Mouse (Mus musculus): ENCODE measurements around the gene Tsc2. TPM values are rescaled to one million over a fixed set of nuclear protein-coding genes. Genes with fewer than 3 reads are reported as not detected.
A peak's percentile ranks its signal among the peaks of the same experiment; 100 is the strongest.

Tsc2 gene
- polyA plus RNA-seq, 1 experiment, result 152 TPM

DNA sequence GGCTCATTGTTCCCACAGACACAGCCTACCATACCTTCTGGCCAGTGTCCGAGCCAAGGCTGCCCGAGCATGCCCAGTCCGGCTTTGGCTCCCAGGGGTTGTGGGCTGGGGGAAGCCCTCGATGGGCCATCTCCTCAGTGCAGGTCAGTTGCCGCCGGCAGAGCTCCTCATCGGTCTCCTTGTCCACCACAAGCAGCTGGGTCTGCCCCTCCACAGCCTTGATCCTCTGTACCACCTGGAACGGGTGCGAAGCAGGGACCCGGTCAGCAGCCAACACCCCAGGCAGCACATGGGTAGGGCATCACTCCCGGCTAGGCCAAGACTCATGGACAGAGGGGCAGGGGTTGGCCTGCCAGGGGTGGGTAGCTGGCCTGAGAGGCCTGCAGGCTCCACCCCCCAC is 15.1 kb upstream of the Tsc2 start:
- no peaks in the 10 kb centered on the region for H3K27me3 ChIP-seq (replicated peaks; ENCODE audit: control insufficient read depth, insufficient read depth, low read length)
- WGBS, result 66% methylated on average over 11 of the region's 11 CpGs
- TF ChIP-seq POLR2A (IDR thresholded peaks at IDR 0.05; ENCODE audit: low read depth, low read length) (no peak), CTCF (conservative IDR thresholded peaks at IDR 0.05; ENCODE audit: insufficient read depth, insufficient read length, low read depth, low read length) (no peak)
- H3K27ac ChIP-seq (ENCODE audit: insufficient read depth, low read depth, low read length), result peak overlapping the region; percentile 34
- peak; percentile 34 for DNase-seq
- no peaks in the 10 kb centered on the region for H3K36me3 ChIP-seq (ENCODE audit: control insufficient read depth, insufficient read depth, low read length)
- H3K4me1 ChIP-seq (ENCODE audit: control insufficient read depth, insufficient read depth, low read length), result peaks cover 6% of the 10 kb centered on the region; the same call in 1 of the 2 replicates
- peak overlapping the region; percentile 51 for H3K4me3 ChIP-seq (ENCODE audit: insufficient read depth, low read depth, low read length)

DNA sequence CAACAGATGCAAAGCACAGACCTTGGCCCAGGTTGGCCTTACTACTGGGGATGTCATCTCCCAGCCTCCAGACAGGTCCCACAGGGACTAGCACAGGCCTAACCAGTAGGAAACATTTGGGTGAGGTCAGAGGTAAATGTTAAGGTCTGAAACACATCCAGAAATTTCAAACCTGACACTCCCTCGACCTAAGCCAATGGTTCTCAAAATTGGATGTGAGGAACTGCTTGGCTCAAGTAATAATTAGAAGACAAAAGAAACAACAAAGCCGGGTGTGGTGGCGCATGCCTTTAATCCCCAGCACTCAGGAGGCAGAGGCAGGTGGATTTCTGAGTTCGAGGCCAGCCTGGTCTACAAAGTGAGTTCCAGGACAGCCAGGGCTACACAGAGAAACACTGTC is 14.0 kb upstream of the Tsc2 start:
- H3K4me1 ChIP-seq (ENCODE audit: control insufficient read depth, insufficient read depth, low read length), result peaks cover 6% of the 10 kb centered on the region; the same call in 1 of the 2 replicates
- H3K4me3 ChIP-seq (ENCODE audit: insufficient read depth, low read depth, low read length), result no peak overlapping the region
- no peaks in the 10 kb centered on the region for H3K36me3 ChIP-seq (ENCODE audit: control insufficient read depth, insufficient read depth, low read length)
- TF ChIP-seq CTCF (conservative IDR thresholded peaks at IDR 0.05; ENCODE audit: insufficient read depth, insufficient read length, low read depth, low read length), result no peak
- TF ChIP-seq POLR2A (IDR thresholded peaks at IDR 0.05; ENCODE audit: low read depth, low read length), result no peak
- peak; percentile 30 for DNase-seq
- WGBS, result 68% methylated on average over 4 of the region's 4 CpGs
- no peaks in the 10 kb centered on the region for H3K27me3 ChIP-seq (replicated peaks; ENCODE audit: control insufficient read depth, insufficient read depth, low read length)
- peak overlapping the region; percentile 88 for H3K27ac ChIP-seq (ENCODE audit: insufficient read depth, low read depth, low read length)

DNA sequence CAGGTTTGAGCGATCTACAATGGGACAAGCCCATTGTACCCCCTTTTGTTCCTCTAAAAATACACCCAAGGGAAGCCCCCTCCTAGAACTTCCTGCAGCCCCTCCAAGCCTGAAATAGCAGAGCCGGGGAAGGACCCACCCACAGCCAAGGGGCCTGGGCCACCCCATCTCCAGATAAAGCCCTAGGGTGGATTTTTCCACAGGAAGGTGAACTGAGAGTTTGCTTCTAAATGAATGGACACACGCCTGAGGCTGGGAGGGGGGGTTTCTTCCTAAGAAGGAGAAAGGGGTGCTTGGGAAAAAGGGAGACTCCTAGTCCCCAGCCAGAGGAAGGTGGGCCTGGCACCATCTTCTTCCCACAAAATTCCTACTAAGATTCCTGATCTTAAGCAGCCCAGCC is 13.5 kb upstream of the Tsc2 start:
- no peak for TF ChIP-seq CTCF (conservative IDR thresholded peaks at IDR 0.05; ENCODE audit: insufficient read depth, insufficient read length, low read depth, low read length)
- TF ChIP-seq POLR2A (IDR thresholded peaks at IDR 0.05; ENCODE audit: low read depth, low read length), result no peak
- H3K36me3 ChIP-seq (ENCODE audit: control insufficient read depth, insufficient read depth, low read length), result no peaks in the 10 kb centered on the region
- peak overlapping the region; percentile 88 for H3K27ac ChIP-seq (ENCODE audit: insufficient read depth, low read depth, low read length)
- 67% methylated on average over 3 of the region's 3 CpGs for WGBS
- DNase-seq, result peak; percentile 88
- no peaks in the 10 kb centered on the region for H3K27me3 ChIP-seq (replicated peaks; ENCODE audit: control insufficient read depth, insufficient read depth, low read length)
- peaks cover 6% of the 10 kb centered on the region; the same call in 1 of the 2 replicates for H3K4me1 ChIP-seq (ENCODE audit: control insufficient read depth, insufficient read depth, low read length)
- H3K4me3 ChIP-seq (ENCODE audit: insufficient read depth, low read depth, low read length), result peak overlapping the region; percentile 37; the same call in 1 of the 2 replicates

DNA sequence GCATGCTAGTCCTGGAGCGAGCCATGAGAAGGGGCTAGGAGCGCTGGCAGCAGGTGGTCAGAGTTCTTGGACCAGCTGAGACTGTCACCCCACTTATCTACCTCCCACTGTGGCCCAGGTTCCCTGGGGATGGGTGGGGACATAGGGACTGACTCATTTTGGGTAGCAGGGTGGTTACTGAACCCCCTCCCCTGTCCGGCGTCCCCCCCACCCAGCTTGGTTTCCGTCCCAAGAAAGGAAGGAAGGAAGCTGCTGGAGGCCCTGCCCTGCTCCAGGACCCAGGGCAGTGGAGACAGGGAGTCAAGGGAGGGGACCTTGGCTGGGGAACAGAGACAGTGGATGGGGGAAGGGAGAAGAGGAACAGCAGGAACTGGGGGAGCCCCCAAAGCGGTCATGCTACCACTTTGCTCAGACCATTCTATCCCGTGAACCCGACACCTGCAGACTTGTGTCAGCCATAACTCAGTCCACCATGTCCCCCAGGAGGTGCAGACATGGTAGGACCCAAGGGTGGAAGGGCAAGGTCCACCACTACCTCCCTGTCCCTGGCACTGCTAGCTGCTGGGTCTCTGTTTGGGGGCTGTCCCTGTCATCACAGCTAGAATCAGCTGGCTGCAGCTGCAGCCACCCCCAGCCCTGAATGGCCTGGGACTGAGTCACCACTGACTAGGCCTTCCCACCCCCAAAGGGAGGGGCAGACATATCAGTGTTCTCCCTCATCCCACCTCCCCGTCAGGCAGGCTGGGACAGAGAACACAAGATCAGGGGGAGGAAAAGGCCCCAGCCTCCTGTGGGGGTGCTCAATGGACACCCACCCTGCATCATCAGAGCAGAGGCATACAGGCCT is 12.7 kb upstream of the Tsc2 start:
- Histone ChIP-seq H3K27me3 (replicated peaks; ENCODE audit: control insufficient read depth, insufficient read depth, low read length) (no peaks in the 10 kb centered on the region), H3K4me3 (ENCODE audit: insufficient read depth, low read depth, low read length) (peak overlapping the region; percentile 58), H3K4me1 (ENCODE audit: control insufficient read depth, insufficient read depth, low read length) (0 out of 2 replicates have a peak, but pooled peaks cover 3% of the 10 kb centered on the region), H3K27ac (ENCODE audit: insufficient read depth, low read depth, low read length) (peak overlapping the region; percentile 96), H3K36me3 (ENCODE audit: control insufficient read depth, insufficient read depth, low read length) (no peaks in the 10 kb centered on the region)
- peak; percentile 85 for DNase-seq
- peak; percentile 60 for TF ChIP-seq POLR2A (IDR thresholded peaks at IDR 0.05; ENCODE audit: low read depth, low read length)
- no peak for TF ChIP-seq CTCF (conservative IDR thresholded peaks at IDR 0.05; ENCODE audit: insufficient read depth, insufficient read length, low read depth, low read length)
- WGBS, result 63% methylated on average over 9 of the region's 9 CpGs

DNA sequence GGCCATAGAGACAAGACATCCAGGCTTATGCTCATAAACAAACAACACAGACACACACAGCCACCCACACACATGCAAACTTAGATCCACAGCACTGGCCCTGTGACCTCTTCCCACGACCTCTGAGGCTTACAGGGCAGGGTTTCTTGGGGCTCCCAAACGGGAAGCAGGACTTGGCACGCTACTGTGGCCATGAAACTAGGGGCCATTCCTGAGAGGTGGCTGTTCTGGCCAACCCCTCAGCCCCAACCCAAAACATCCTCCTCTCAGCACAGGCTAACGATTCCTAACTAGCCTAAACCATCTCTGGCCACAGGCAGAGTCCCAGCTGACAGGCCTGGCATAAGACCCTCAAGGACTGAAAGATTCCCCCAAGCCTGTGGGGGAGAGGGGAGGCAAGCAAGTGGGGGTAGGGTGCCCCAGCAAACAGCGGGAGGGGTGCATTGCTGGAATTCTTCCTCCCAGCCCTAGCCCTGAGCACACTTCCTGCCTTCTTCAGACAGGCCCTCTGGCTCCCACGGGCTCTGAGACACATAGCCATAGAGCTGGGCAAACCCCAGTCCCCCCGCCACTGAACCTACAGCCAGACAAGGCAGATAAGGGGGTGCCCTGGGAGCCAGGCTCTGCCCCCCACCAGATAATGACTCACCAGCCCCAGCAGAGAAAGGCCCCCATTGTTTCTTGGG is 11.7 kb upstream of the Tsc2 start:
- Histone ChIP-seq H3K36me3 (ENCODE audit: control insufficient read depth, insufficient read depth, low read length) (no peaks in the 10 kb centered on the region), H3K4me1 (ENCODE audit: control insufficient read depth, insufficient read depth, low read length) (0 out of 2 replicates have a peak, but pooled peaks cover 3% of the 10 kb centered on the region), H3K4me3 (ENCODE audit: insufficient read depth, low read depth, low read length) (peak overlapping the region; percentile 58), H3K27me3 (replicated peaks; ENCODE audit: control insufficient read depth, insufficient read depth, low read length) (no peaks in the 10 kb centered on the region), H3K27ac (ENCODE audit: insufficient read depth, low read depth, low read length) (peak overlapping the region; percentile 96)
- WGBS, result 49% methylated on average over 7 of the region's 7 CpGs
- peak; percentile 52 for DNase-seq
- TF ChIP-seq POLR2A (IDR thresholded peaks at IDR 0.05; ENCODE audit: low read depth, low read length) (no peak), CTCF (conservative IDR thresholded peaks at IDR 0.05; ENCODE audit: insufficient read depth, insufficient read length, low read depth, low read length) (no peak)

DNA sequence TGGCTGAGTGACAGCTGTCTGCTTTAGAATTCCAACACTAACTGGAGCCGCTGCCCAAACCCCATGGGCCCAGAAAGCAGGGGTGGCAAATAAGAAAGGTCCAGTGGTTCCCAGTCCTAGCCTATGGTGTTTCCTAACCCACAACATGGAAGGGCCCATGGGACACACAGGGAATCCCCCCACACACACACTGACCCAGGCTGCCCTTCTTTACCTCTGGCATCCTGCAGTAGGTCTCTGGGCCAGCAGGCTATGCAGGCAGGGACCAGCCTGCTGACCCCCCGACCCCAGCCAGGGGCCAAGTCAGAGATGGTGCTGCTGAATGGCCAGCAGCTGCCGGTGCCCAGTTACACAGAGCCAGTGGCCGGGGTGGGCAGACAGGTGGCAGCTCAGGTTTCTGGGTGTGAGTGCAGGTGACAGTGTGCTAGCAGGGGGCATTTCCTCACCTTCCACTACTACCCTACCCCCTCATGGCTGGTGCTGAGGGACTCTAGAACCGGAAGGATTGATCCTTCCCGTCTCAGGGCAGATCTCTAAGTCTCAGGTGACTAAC is 10.4 kb upstream of the Tsc2 start:
- TF ChIP-seq POLR2A (IDR thresholded peaks at IDR 0.05; ENCODE audit: low read depth, low read length) (no peak), CTCF (conservative IDR thresholded peaks at IDR 0.05; ENCODE audit: insufficient read depth, insufficient read length, low read depth, low read length) (no peak)
- no peak for DNase-seq
- Histone ChIP-seq H3K27ac (ENCODE audit: insufficient read depth, low read depth, low read length) (peak overlapping the region; percentile 96), H3K4me1 (ENCODE audit: control insufficient read depth, insufficient read depth, low read length) (0 out of 2 replicates have a peak, but pooled peaks cover 3% of the 10 kb centered on the region), H3K27me3 (replicated peaks; ENCODE audit: control insufficient read depth, insufficient read depth, low read length) (no peaks in the 10 kb centered on the region), H3K4me3 (ENCODE audit: insufficient read depth, low read depth, low read length) (peak overlapping the region; percentile 58), H3K36me3 (ENCODE audit: control insufficient read depth, insufficient read depth, low read length) (no peaks in the 10 kb centered on the region)
- 56% methylated on average over 6 of the region's 6 CpGs for WGBS

All from kidney, adult 2 months (tissue).